Mouse (Mus musculus) kidney, adult 9 months (tissue): ENCODE results near the gene Plp2.
A peak's percentile ranks its signal among the peaks of the same experiment; 100 is the strongest.

Experiments used
- DNase-seq: peaks from one replicate; pipeline ENCODE4 v3.0.0; 2022

Plp2 gene

GRCm38 (mm10) chrX:7661086-7661485 is 10.1 kb downstream of the Plp2 start:
- no peak for DNase-seq

- peak; percentile 50 for DNase-seq
These were observed 12.2 kb downstream of the Plp2 start for GRCm38 (mm10) chrX:7658785-7659589.

GRCm38 (mm10) chrX:7658031-7658784 is 13.0 kb downstream of the Plp2 start:
- peak; percentile 80 for DNase-seq

GRCm38 (mm10) chrX:7657221-7657639 is 14.0 kb downstream of the Plp2 start, which contains the start of gene Prickle3:
Gene Prickle3 (plus strand): TSS chrX:7657260.
- DNase-seq, result peak; percentile 63

GRCm38 (mm10) chrX:7648671-7649304 is 22.4 kb downstream of the Plp2 start:
- peak; percentile 95 for DNase-seq

- DNase-seq, result peak; percentile 90
These were observed 25.8 kb downstream of the Plp2 start for GRCm38 (mm10) chrX:7645349-7645748.

- DNase-seq, result no peak
These were observed 30.4 kb downstream of the Plp2 start for GRCm38 (mm10) chrX:7640785-7641184.

GRCm38 (mm10) chrX:7639536-7640325 is 31.5 kb downstream of the Plp2 start:
- DNase-seq, result no peak

- DNase-seq, result peak; percentile 80
These were observed 32.6 kb downstream of the Plp2 start, which contains the start of gene Syp for GRCm38 (mm10) chrX:7638401-7639091. Gene Syp (plus strand): TSS chrX:7638471.

- no peak for DNase-seq
These were observed 36.1 kb downstream of the Plp2 start for GRCm38 (mm10) chrX:7635101-7635500.

GRCm38 (mm10) chrX:7632560-7632959 is 38.6 kb downstream of the Plp2 start:
- DNase-seq, result no peak
